Mouse (Mus musculus) cerebellum, adult 9-10 months (tissue): ENCODE measurements around the gene Cracr2b.

ENCODE experiments used
- DNase-seq: peaks from one replicate; pipeline ENCODE4 v3.0.0; 2022

Gene Cracr2b

DNA sequence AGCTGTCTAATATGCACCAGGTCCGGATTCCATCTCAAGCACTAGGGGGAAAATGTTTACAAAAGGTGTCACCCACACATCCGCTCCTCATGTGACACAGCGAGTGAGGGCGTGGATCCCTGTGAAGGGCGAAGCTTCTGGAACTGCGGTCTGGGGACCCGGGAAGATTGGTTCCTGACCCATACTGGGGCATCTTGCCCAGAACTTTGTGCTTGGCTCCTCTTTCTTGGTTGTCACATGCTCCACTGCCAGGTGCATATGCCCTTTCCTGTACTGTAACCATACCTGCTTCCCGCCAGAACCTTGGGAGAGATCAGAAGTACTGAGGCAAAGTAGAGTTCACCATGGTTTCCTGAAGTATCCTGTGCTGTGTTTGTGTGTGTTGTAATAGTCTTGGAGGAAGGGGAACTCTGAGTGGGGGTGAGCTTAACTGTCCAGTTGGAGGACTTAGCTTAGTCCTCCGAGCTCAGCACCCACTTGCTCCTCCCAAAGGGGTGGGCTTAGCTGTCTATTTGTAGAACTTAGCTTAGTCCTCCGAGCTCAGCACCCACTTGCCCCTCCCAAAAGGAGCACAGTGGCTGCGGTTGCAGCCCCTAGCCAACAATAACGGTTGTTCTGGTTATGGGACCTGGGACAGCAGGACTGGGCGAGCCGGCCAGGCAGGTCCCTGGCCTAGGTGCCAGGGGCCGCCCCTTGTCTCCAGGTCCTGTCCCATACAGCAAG lies at the start of gene Cracr2b:
Gene Cracr2b, plus strand, starts transcription at position 704 of the 723 bp plus-strand sequence.
- no peak for DNase-seq

DNA sequence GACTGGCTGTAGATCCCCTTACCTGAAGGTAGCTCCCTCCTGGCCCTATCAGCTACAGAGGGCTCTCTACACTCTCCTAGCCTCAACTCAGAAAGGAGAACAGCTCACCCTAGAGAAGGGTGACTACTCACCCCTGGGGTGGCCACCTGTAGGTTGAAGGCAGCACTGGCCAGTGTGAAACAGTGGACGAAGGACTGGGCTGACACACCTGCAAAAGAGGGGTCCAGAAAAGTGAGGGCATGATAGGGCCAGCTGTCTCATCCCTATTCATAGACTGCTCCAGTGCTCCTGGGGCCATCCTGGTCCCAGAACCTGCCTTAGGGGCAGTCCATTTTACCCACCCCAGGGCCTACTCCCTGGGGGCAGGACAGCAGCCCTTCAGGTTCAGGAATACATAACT lies 49.2 kb upstream of the Cracr2b start:
- no peak for DNase-seq

DNA sequence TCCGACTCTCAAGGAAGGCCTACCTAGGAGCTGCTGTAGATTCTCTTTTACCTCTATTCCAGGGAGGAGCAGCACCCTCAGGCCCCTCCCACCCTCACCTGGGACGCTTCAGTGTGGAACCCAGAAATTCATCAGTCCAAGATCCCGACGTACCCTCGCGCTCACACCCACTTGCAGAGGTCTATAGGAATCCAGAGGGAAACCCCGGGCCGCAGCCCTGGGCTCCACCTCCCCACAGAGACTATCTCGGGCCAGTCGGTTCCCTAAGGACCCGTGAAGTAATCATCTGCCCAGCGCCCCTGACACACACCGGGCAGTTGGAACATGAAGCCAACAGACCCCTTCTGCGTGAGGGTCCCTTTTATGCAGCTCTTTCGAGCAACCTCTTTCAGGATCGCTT lies 47.6 kb upstream of the Cracr2b start:
- DNase-seq = peak; percentile 71

DNA sequence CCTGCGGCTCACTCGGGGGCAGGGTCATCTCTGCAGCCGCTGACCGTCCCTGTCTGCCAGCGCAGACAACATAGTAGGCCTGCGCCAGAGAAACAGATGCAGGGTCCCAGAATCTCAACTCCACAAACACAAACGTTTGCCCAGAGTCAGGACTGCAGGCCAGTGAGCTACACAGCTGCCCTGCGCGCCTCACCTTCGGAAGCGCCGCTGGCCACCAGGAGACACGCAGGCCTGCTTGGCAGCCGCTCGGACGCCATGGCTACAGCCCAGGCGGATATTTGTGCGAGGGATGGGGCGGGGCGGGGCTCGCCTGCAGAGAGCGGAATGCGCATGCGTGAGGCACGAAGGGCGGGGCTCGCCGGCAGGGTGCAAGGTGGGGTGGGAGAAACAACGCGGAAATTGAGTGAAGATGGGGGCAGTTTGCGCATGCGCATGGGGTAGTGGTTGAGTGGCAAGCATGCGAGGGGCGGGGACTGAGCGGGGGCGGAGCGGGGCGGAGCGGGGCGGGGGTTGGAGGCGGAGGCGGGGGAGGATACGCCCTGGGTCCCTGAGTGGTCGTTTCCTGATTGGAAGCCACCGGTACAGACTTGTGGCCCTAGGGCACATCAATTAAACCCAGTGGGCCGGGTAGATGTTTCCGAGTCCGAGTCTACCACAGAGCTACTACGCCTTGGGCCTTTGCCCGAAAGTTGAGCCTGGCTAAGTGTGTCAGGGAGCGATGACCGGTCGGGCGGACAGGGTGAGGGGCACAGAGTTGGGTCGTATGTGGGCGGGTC lies 46.9 kb upstream of the Cracr2b start, which contains the start of gene Gatd1:
Gene Gatd1, minus strand, starts transcription at position 328 of the 776 bp plus-strand sequence.
- DNase-seq = peak; percentile 98

DNA sequence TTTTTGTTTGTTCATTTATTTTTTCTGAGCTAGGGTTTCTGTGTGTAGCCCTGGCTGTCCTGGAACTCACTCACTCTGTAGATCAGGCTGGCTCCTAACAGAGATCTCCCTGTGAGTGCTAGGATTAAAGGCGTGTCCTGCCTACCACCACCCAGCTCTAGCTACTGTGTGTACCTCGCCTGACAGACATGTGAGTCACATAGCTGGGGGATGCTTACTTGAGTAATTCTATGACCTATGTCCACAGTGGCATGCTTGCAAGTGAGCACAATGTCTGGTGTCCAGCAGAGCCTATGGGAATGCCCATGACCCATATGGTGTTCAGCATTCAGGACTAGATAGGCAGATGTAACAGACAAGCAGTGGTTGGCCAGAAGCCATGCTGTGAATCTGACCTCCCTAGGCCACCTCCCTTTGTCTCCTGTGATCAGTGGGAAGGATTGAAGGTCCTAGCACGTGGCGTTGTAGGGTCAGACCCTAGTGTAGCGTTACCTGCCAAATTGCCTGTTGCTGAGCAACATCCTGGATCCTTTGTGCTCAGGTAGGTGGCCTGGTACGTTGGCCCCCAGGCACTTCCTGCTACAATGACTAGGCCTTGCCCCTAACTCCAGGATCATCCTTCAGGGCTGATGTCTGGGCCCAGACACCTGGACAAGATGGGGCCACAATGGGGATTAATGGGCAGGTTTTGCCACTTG lies 44.6 kb upstream of the Cracr2b start:
- DNase-seq = peak; percentile 55

DNA sequence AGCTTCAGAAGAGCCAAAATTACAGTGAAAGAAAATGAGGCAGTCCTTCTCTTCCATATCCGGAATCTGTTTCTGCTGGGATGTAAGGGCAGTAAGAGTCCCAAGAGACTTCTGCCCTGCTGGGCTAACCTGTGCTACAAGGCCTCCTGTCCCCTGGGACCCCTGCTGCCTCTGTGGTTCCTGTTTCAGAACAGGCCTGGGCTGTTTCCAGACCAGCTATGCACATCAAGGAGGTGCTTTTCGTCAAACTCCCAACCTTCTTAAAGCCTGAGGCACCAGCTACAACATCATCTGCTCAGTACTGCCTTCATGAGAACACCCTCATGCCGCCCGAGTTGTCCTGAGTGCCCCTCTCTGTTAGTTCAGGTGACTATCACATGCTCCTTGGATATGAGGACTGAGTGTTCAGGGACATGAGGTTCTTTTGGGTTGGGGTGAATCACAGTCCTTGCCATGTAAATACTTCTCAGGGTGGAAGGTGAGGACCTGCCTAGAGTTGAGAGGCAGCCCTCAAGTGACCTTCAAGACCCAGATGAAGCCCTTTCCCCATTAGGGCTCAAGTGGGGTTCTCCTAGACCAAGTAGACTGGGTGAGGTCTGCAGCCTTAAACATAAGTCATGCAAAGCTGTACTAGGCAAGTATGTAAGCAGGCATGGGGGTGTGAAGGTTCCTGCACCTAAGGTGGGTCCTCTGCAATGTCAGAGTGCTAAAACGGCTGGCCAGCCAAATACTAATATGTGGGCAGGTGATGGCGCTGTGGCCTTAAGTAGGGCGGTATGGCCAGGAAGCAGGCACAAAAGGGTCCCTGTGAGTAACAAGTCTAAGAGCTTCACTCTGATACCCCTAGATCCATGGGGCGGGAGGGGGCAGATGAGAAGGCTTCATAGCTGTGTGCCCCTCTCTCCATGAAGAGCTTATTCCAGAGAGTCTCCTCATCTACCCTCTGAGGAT lies 42.9 kb upstream of the Cracr2b start:
- DNase-seq = no peak

DNA sequence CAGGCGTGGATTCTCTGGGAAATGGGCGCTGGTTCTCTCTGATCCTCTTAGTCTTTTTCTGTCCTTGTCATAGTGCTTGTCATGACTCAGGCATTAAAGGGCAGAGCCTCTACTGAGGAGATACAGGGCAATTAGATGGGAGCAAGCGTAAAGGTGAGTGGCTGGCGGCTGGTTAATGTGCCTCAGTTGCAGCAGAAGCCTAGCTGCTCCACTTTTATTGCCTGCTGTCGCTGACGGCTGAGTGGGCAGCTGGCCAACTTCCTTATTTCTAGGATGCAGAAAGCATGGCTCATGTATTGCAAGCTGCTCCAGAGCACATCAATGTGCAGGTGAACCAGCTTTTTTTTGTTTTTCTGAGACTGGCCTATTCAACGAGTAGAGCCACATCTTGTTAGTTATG lies 41.9 kb upstream of the Cracr2b start:
- DNase-seq = no peak

DNA sequence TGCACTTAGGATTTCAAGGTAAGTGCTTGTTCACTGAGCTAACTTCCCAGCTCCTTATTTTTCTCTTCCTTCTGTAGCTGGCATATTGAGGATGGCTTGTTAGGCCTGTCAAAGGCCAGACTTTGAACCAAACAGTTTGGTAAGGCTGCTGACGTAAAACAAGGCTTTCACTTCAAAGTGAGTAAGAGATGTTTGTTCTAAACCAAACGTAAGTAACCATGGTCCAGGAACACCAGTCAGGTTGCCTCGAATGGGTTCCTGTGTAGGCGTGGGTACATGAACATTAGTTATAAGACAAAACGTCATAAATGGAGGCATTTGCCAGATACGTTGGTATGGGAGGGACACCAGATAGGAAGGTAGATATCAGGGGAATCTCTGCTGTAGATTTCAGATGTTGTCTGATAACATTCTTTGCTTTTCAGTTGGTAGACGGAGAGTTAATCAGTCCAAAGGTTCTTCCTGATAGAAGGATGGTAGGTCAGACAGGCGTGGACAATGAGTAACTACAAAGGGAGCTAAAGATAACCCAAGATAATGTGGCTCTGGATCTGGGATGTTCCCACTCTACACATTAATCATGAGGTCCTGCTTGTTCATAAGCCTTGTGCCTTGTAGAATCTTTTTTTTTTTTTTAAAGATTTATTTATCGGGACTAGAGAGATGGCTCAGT lies 40.7 kb upstream of the Cracr2b start:
- no peak for DNase-seq

DNA sequence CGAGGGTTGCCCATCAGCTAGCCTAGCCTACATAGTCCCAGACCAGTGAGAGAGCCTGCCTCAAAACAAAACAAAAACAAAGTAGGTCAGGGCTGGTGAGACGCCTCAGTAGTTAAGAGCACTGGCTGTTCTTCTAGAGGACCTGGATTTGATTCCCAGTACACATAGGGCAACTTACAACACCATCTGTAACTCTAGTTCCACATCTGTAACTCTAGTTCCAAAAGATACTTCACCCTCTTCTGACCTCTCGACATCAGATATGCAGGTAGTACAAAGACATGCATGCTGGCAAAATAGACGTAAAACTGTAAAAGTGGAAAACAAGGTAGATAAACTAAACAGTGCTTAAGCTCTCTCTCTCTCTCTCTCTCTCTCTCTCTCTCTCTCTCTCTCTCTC lies 37.1 kb upstream of the Cracr2b start:
- DNase-seq = no peak

DNA sequence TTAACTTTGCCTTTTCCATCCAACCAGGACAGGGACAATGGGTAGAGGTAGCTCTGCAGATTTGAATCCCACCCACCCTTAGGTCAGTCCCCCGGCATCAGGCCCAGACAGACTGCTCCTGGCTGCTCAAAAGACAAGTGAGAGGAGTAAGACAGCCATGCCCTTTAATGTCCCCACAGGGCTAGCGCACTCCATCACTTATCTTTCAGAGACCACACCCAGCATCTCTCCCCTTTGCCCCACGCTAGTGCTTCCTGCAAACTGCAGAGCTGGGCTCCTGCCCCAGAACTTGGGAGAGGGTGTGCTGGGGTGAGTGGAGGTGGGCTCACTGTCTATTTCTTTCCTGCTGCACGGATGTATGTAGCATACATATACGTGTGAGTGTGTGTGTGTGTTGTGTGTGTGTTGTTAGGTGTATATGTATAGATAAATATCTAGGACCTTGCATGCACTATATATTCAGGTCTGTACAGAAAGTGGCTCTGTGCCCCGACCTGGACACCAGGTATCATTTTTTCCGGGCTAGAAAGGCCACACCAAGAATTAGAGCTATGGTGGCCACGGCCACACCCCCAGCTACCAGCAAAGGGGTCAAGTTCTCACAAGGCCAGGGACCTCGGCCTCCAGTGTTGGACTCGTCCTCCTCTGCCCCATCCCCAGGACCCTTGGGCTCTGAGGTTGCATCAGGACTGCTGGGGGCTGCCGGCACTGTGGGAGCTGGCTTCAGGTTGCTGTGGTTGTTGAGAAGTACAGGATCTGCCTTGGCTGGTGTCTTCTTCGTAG lies 33.8 kb upstream of the Cracr2b start:
- no peak for DNase-seq

DNA sequence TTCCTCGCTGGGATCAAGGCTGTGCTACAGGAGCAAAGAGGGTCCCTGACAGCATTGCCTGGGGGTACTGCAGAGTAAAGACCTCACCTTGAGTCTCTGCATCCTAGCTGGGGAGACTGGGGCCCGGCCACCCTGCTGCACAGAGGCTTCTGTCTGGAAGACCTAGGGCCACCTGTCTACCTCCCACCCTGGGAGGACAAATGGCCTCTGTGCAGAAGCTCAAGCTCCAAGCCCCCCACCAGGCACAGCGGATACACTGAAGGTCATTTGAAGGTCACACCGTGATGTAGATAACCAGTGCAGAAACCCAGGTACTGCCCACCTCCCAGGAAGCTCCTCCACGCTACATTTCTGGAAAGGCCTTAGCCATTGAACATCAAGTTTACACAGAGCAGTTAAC lies 32.2 kb upstream of the Cracr2b start:
- DNase-seq = no peak

DNA sequence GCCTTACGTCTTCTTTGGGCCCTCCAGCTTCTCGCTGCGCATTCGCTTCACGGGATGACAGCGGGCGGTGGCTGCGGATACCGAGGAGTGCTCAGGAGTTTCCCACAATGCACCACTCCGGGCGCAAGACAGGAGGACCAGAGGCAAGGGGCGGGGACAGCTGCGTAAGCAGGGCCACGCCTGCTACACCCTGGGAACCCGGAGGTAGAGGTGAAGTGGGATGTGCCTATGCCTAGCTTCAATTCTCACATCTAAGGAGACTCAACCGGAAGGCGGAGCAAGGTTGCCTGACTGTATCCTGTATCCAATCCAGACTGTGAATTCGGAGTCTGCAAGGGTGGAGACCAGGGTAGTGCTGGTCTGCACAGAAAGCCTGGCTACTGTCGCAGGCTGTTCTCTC lies 31.6 kb upstream of the Cracr2b start, which contains the start of gene Cend1:
Gene Cend1, minus strand, starts transcription at position 182 of the 400 bp plus-strand sequence.
- peak; percentile 94 for DNase-seq

DNA sequence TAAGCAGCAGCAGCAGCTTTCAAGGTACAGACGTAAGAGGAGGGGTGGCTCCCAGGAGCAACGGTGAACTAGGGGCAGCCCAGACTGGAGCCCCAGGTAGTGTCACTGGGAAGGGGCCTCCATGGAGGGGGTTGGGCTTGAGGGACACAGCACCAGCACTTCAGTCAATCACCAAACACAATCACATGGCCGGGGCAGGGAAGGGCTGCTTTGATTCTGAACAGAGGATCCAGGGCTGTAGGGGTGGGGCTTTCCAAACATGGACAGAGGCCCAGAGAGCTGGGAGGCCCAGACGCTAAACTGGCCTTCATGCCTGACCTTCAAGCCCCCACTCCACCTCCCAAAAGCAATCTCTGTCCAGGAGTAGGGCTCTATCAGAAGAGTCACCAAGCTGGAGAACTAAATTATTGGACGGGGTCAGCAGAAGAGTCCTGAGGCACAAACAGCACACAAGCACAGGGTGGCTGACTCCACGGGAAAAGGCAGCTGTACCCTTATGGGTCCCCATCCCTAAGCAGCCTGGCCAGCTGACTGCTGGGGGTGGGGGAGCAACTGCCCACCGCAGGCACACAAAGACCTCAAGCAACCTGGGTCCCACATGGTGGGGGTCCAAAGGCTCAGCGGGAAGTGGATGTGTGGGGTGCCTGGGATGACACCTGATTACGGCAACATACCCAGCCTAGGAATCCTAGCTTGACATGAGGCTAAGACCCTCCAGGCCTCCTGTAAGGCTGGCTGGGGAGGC lies 30.9 kb upstream of the Cracr2b start:
- peak; percentile 71 for DNase-seq

DNA sequence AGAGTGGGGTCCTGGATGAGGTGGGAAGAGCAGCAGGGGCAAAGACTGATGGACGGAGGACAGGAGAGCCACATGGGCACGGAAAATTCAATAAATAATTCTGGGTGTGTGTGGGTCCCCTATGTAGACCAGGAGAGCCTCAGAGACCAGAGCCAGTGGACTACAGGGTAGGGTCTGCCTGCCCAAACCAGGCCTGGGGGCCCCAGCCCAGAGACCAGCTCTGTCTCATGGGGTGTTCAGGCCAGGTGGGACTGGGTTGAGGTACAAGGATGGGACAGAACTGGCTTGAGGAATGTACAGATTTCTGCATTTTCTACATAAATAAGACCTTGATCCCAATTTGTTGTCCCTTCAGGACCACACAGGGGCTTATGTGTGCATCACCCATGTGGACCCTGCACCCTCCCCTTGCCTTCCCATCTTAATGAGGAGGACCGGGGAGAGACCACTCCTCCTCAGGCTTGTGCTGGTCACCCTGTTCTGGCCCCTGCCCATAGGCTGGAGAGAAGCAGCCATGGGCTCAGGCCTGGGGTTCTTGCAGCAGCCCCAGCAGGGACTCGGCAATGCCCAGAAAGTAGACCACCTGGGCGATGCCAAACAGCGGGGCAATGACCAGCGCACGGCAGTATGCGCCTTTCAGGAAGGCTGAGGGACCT lies 30.2 kb upstream of the Cracr2b start:
- DNase-seq = peak; percentile 63

DNA sequence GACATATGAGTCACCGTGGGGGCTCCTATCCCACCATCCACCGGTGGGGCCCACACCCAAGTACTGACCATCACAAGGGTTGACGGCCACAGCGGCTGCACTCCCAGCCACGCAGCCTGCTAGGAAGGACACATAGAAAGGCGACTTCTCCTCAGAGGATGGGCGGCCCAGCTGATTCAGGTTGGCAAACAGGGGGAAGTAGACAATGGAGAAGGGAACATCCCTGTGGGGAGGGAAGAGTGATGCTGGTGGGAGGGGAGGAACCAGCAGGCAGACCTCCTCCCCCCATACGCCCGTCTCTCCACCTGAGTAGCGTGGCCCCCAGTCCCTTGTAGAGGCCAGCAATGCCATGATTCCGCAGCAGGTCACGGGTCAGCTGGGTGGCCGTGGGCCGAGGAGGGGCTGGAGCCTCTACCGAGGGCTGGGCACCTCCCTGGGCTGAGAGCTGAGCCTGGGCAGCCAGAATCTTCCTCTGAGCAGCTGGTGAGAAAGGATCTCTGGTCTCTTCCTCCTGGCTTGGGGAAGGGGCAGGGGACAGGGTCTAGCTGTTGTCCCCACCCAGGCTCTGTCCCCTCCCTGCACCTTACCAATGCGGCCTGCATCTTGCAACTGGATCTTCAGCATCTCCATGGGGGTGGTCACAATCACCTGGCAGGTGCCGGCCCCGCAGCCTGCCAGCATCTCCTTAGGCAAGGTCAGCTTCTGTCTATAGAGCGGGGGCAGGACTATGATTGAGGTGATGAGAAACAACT lies 29.3 kb upstream of the Cracr2b start:
- DNase-seq = peak; percentile 63

DNA sequence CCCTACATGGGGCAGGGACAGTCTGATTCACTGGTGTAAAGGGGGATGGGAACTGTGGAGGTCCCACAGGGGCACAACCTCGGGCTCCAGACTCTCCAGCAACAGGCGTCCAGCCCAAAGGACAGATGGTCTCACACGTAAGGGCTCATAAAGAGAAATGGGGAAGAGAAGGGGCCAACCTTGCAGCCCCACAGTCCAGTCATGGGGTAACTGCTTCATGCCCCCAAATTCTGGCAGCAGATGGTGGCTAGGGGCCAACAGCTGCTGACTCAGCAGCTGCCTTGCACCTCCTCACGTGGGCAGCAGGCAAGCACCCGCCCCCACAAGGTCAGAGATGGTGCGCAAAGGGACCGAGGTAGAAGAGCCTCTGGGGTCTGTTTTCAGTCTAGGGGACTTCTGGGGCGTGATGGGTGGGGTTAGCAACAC lies 28.7 kb upstream of the Cracr2b start:
- peak; percentile 83 for DNase-seq

DNA sequence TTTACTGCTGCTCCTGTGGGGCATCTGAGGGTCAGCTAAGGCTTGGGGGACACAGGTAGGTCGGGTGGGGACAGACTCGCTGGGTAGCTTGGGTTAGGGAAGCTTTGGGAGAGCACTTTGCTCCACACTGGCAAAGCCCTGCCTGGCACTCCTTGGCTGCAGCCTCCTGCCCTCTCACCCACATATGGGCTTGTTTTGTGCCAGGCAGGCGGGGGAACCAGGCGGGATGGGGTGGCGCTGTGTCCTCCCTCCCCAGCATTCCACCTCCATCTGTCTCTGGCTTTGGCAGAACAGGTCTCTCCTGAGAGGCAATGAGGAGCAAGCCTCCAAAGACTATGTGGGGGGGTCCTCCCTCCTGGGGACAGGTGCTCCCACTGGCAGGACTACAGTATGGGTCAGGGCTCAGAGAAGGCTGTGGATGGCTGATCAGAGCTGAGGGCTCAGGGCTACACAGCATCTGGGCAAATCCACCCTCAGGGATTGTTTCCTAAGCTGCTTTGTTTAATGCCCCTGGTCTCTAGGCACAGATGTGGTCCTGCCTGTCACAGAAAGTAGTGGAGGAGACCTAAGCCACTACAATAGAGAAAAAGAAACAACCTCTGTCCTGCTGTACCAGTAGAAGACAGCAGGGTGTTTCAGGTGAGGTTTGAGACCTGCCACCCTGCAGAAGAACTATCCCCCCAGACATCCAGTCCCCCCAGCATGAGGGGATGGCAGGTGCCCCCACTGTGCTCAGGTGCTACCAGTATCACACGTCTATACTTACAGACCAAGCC lies 28.0 kb upstream of the Cracr2b start:
- peak; percentile 97 for DNase-seq
